Mouse (Mus musculus) ES-E14 (cell line): ENCODE measurements around the gene Rpp14. TPM values are rescaled to one million over a fixed set of nuclear protein-coding genes. Genes with fewer than 3 reads are reported as not detected.

ENCODE experiments used
- DNase-seq: peaks from one replicate; pipeline ENCODE4 v3.0.0-alpha.2; 2013; ENCODE audit warnings: low read depth, low spot score
- H3K27ac ChIP-seq: 2 replicates; pipeline ENCODE4 v1.5.1; 2012; ENCODE audit warnings: low read depth, mild to moderate bottlenecking, low read length, moderate library complexity, mixed read lengths; ENCODE audit not compliant: poor library complexity, insufficient read depth, severe bottlenecking
- H3K36me3 ChIP-seq: 2 replicates; pipeline ENCODE4 v1.6.1; 2012; ENCODE audit warnings: mild to moderate bottlenecking, low read length, moderate library complexity, mixed read lengths; ENCODE audit not compliant: control insufficient read depth, poor library complexity, insufficient read depth, severe bottlenecking
- H3K4me1 ChIP-seq, 2 experiments: fragments of 150-350 bp in 1 of 2; sonication (generic) in 1 of 2; 2 replicates each; pipeline ENCODE4 v1.6.1; 2012; ENCODE audit warnings: low read length in 2 of 2, mild to moderate bottlenecking in 1 of 2, mixed read lengths in 1 of 2; ENCODE audit not compliant: control insufficient read depth in 2 of 2, insufficient read depth in 2 of 2, poor library complexity in 1 of 2
- H3K4me3 ChIP-seq, 2 experiments: fragments of 150-350 bp in 1 of 2; sonication (generic) in 1 of 2; 2 replicates each; pipeline ENCODE4 v1.5.1; 2012; ENCODE audit warnings: low read length in 2 of 2, low read depth in 1 of 2, mild to moderate bottlenecking in 1 of 2, mixed read lengths in 1 of 2; ENCODE audit not compliant: insufficient read depth in 1 of 2, poor library complexity in 1 of 2, severe bottlenecking in 1 of 2
- H3K9ac ChIP-seq: 2 replicates; pipeline ENCODE4 v1.6.1; 2012; ENCODE audit warnings: low read depth, mild to moderate bottlenecking, low read length, mixed read lengths; ENCODE audit not compliant: poor library complexity, insufficient read depth, severe bottlenecking
- H3K9me3 ChIP-seq: fragments of 150-350 bp; sonication (generic); 2 replicates; pipeline ENCODE4 v1.6.1; 2012; ENCODE audit warnings: low read depth, mild to moderate bottlenecking, low read length; ENCODE audit not compliant: control insufficient read depth, insufficient read depth
- CHD2 ChIP-seq: IDR thresholded peaks from 2 replicates; pipeline ENCODE4 v1.6.1; 2014; ENCODE audit warnings: mild to moderate bottlenecking, low read depth, low read length, inconsistent platforms
- HCFC1 ChIP-seq: IDR thresholded peaks from 2 replicates; pipeline ENCODE4 v1.6.1; 2012; ENCODE audit warnings: low read length, inconsistent platforms, borderline replicate concordance; ENCODE audit not compliant: insufficient read depth
- MAFK ChIP-seq: IDR thresholded peaks from 2 replicates; pipeline ENCODE4 v1.6.1; 2014; ENCODE audit warnings: mild to moderate bottlenecking, low read depth, low read length, inconsistent platforms; ENCODE audit not compliant: insufficient read depth
- ZC3H11A ChIP-seq: IDR thresholded peaks from 2 replicates; pipeline ENCODE4 v1.6.1; 2012; ENCODE audit warnings: low read depth, mild to moderate bottlenecking, inconsistent platforms, low read length, borderline replicate concordance
- ZNF384 ChIP-seq: IDR thresholded peaks from 2 replicates; pipeline ENCODE4 v1.6.1; 2012; ENCODE audit warnings: low read depth, low read length, inconsistent platforms
- in situ Hi-C, 2 experiments: fragments of 600-800 bp; cut with MboI; formaldehyde crosslinking; loops; one replicate each; pipeline ENCODE4 v1.15.1; 2025; ENCODE audit warnings: low sequenced_read_pairs in 2 of 2, inconsistent platforms in 1 of 2; ENCODE audit not compliant: unreplicated experiment in 2 of 2
- total RNA-seq: library from RNA; depleted of rRNA; stranded (reverse); fragments of 300-350 nt; gene quantifications from 2 replicates; pipeline ENCODE4 v1.2.3, GENCODE M21; 2012

Rpp14 gene
- total RNA-seq, 1 experiment = 28.3 TPM

GRCm38 (mm10) chr14:8082949-8083348 lies 2.8 kb downstream of the Rpp14 start:
- Histone ChIP-seq H3K4me1 (0 out of 4 replicates have a peak, but pooled peaks cover 1 to 2% of the 10 kb centered on the region in 2 experiments), H3K36me3 (peaks cover 19% of the 10 kb centered on the region), H3K4me3 (no peak overlapping the region), H3K9me3 (no peaks in the 10 kb centered on the region), H3K27ac (no peak overlapping the region), H3K9ac (no peak overlapping the region)
- DNase-seq = no peak
- no peak for TF ChIP-seq HCFC1
- TF ChIP-seq MAFK = no peak
- TF ChIP-seq ZC3H11A = no peak
- no peak for TF ChIP-seq ZNF384
- no peak for TF ChIP-seq CHD2
- in situ Hi-C loops = loop anchor here in 1 of 2 experiments (25.0 kb wide), 1 partner anchor 254 kb away; no protein-coding TSS in a partner anchor

- no peak overlapping the region for H3K27ac ChIP-seq
- TF ChIP-seq CHD2 = no peak
- no peak for TF ChIP-seq HCFC1
- no peak for TF ChIP-seq MAFK
- no peak for TF ChIP-seq ZC3H11A
- TF ChIP-seq ZNF384 = no peak
Observed at GRCm38 (mm10) chr14:8089016-8089415, 8.8 kb downstream of the Rpp14 start.

GRCm38 (mm10) chr14:8092573-8092972 lies 12.4 kb downstream of the Rpp14 start:
- H3K9ac ChIP-seq = no peak overlapping the region
- no peak for TF ChIP-seq ZC3H11A
- TF ChIP-seq MAFK = no peak
- no peak for TF ChIP-seq HCFC1
- in situ Hi-C loops = loop anchor here (10.0 to 25.0 kb wide), 2 partner anchors 222 to 245 kb away; partner anchors contain the start of gene Fam107a (in 1 of the 2)
- peaks cover 8% of the 10 kb centered on the region for H3K36me3 ChIP-seq
- DNase-seq = no peak
- no peak overlapping the region for H3K27ac ChIP-seq
- no peak overlapping the region for H3K4me3 ChIP-seq
- no peaks in the 10 kb centered on the region for H3K4me1 ChIP-seq
- no peaks in the 10 kb centered on the region for H3K9me3 ChIP-seq

More at GRCm38 (mm10) chr14:8089016-8089415, 8.8 kb downstream of the Rpp14 start:
- in situ Hi-C loops = loop anchor here in 1 of 2 experiments (25.0 kb wide), 1 partner anchor 248 kb away; no protein-coding TSS in a partner anchor
- Histone ChIP-seq H3K9me3 (no peaks in the 10 kb centered on the region), H3K4me1 (no peaks in the 10 kb centered on the region), H3K4me3 (no peak overlapping the region), H3K36me3 (peaks cover 23% of the 10 kb centered on the region), H3K9ac (no peak overlapping the region)
- no peak for DNase-seq

- Histone ChIP-seq H3K4me3 (no peak overlapping the region), H3K27ac (no peak overlapping the region), H3K4me1 (no peaks in the 10 kb centered on the region), H3K9me3 (no peaks in the 10 kb centered on the region), H3K36me3 (peaks cover 5% of the 10 kb centered on the region), H3K9ac (no peak overlapping the region)
- no peak for TF ChIP-seq ZC3H11A
- TF ChIP-seq ZNF384 = no peak
- no peak for TF ChIP-seq MAFK
- no peak for TF ChIP-seq CHD2
- TF ChIP-seq HCFC1 = no peak
- DNase-seq = no peak
- in situ Hi-C loops = loop anchor here (10.0 to 25.0 kb wide), 2 partner anchors 221 to 244 kb away; partner anchors contain the start of gene Fam107a (in 1 of the 2)
Observed at GRCm38 (mm10) chr14:8093427-8093826, 13.3 kb downstream of the Rpp14 start.
